Mouse (Mus musculus) C2C12 (cell line): ENCODE results near the gene Gm21987. TPM values are rescaled to one million over a fixed set of nuclear protein-coding genes. Genes with fewer than 3 reads are reported as not detected.
A peak's percentile ranks its signal among the peaks of the same experiment; 100 is the strongest.
"Not testable (repeated sequence)": the region's sequence is repeated elsewhere in the genome, so short reads cannot be mapped to it uniquely, and the experiment has no call there.

Experiments used
- H3K27me3 ChIP-seq: one replicate; pipeline ENCODE4 v1.6.1; 2011; ENCODE audit not compliant: control insufficient read depth, insufficient read depth, insufficient read length
- H3K36me3 ChIP-seq: one replicate; pipeline ENCODE4 v1.6.1; 2011; ENCODE audit not compliant: control insufficient read depth, insufficient read depth
- H3K4me3 ChIP-seq: one replicate; pipeline ENCODE4 v1.5.1; 2011; ENCODE audit warnings: mild to moderate bottlenecking, control low read depth; ENCODE audit not compliant: poor library complexity, insufficient read depth, severe bottlenecking
- H3K79me2 ChIP-seq: one replicate; pipeline ENCODE4 v1.6.1; 2011; ENCODE audit not compliant: control insufficient read depth, insufficient read depth
- H3K79me3 ChIP-seq: one replicate; pipeline ENCODE4 v1.6.1; 2011; ENCODE audit warnings: low read depth, control low read depth
- H3ac ChIP-seq: one replicate; pipeline ENCODE3; 2011; ENCODE audit warnings: low read depth; ENCODE audit not compliant: control insufficient read depth, insufficient read length
- CEBPB ChIP-seq: IDR thresholded peaks from one replicate; pipeline ENCODE4 v1.6.1; 2011; ENCODE audit warnings: low read depth, mild to moderate bottlenecking, control low read depth, moderate library complexity
- CTCF ChIP-seq: IDR thresholded peaks from one replicate; pipeline ENCODE4 v1.5.1; 2011; ENCODE audit not compliant: control insufficient read depth, insufficient read depth, insufficient read length
- FOSL1 ChIP-seq: IDR thresholded peaks from one replicate; pipeline ENCODE4 v1.8.0; 2011; ENCODE audit warnings: mild to moderate bottlenecking, low read length; ENCODE audit not compliant: poor library complexity, insufficient read depth, severe bottlenecking
- MAX ChIP-seq: IDR thresholded peaks from one replicate; pipeline ENCODE4 v1.6.1; 2011; ENCODE audit warnings: mild to moderate bottlenecking, control low read depth
- MYOD1 ChIP-seq: IDR thresholded peaks from one replicate; pipeline ENCODE4 v1.6.1; 2011; ENCODE audit warnings: low read depth; ENCODE audit not compliant: control insufficient read depth, insufficient read length
- MYOG ChIP-seq: IDR thresholded peaks from one replicate; pipeline ENCODE4 v1.6.1; 2011; ENCODE audit not compliant: control insufficient read depth, insufficient read length; ENCODE audit errors: extremely low read depth
- USF1 ChIP-seq: IDR thresholded peaks from one replicate; pipeline ENCODE4 v1.6.1; 2011; ENCODE audit warnings: low read depth, mild to moderate bottlenecking, control low read depth, moderate library complexity
- polyA plus RNA-seq: library from polyadenylated mRNA; unstranded; fragments of >200 nt; fragmentation: generic; extraction: Trizol; gene quantifications from one replicate; pipeline ENCODE4 v1.2.1, GENCODE M21; 2012; ENCODE audit warnings: missing spikeins

Gm21987 gene
- polyA plus RNA-seq, 1 experiment, result not detected

- Histone ChIP-seq H3K79me3 (no peaks in the 10 kb centered on the region), H3ac (no peak overlapping the region), H3K4me3 (no peak overlapping the region), H3K36me3 (no peaks in the 10 kb centered on the region), H3K27me3 (no peaks in the 10 kb centered on the region), H3K79me2 (no peaks in the 10 kb centered on the region)
- TF ChIP-seq MYOD1 (no peak), USF1 (no peak), FOSL1 (no peak), CTCF (no peak), MYOG (no peak), CEBPB (no peak), MAX (no peak)
Observed at GRCm38 (mm10) chr16:38329340-38329739, 17.5 kb upstream of the Gm21987 start.

- Histone ChIP-seq H3K4me3 (no peak overlapping the region), H3K36me3 (no peaks in the 10 kb centered on the region), H3K79me2 (no peaks in the 10 kb centered on the region), H3K27me3 (no peaks in the 10 kb centered on the region), H3K79me3 (no peaks in the 10 kb centered on the region), H3ac (no peak overlapping the region)
- no peak for TF ChIP-seq CTCF
- TF ChIP-seq MAX, result no peak
- no peak for TF ChIP-seq FOSL1
- TF ChIP-seq MYOG, result no peak
- no peak for TF ChIP-seq MYOD1
- TF ChIP-seq USF1, result no peak
- TF ChIP-seq CEBPB, result no peak
Observed at GRCm38 (mm10) chr16:38334431-38334830, 12.4 kb upstream of the Gm21987 start.

GRCm38 (mm10) chr16:38338077-38338476 lies 8.8 kb upstream of the Gm21987 start:
- not testable (repeated sequence) for H3K79me2 ChIP-seq, H3K36me3 ChIP-seq, H3K4me3 ChIP-seq, H3ac ChIP-seq, H3K27me3 ChIP-seq, H3K79me3 ChIP-seq

- Histone ChIP-seq H3K36me3 (no peaks in the 10 kb centered on the region), H3K79me2 (no peaks in the 10 kb centered on the region), H3K79me3 (no peaks in the 10 kb centered on the region), H3K27me3 (no peaks in the 10 kb centered on the region), H3K4me3 (no peak within 1 kb of the TSS), H3ac (no peak within 1 kb of the TSS)
- no peak for TF ChIP-seq MAX
- no peak for TF ChIP-seq FOSL1
- TF ChIP-seq USF1, result no peak
- TF ChIP-seq CEBPB, result no peak
- TF ChIP-seq MYOD1, result no peak
- TF ChIP-seq MYOG, result no peak
- TF ChIP-seq CTCF, result no peak
Observed at GRCm38 (mm10) chr16:38341396-38342324, 5.2 kb upstream of the Gm21987 start, which contains the start of gene Maats1. Maats1 (minus strand) TSS chr16:38342143.

GRCm38 (mm10) chr16:38344941-38345725 lies 1.7 kb upstream of the Gm21987 start:
- TF ChIP-seq USF1 (no peak), MYOG (no peak), FOSL1 (no peak), CEBPB (no peak), MYOD1 (no peak), CTCF (no peak), MAX (no peak)
- H3K4me3 ChIP-seq, result no peak overlapping the region

GRCm38 (mm10) chr16:38347588-38347987 lies 748 bp downstream of the Gm21987 start:
- TF ChIP-seq MYOD1, result no peak
- no peak for TF ChIP-seq CTCF
- no peak for TF ChIP-seq MAX
- no peak for TF ChIP-seq USF1
- TF ChIP-seq MYOG, result no peak
- TF ChIP-seq FOSL1, result no peak
- no peak for TF ChIP-seq CEBPB
- Histone ChIP-seq H3K27me3 (no peaks in the 10 kb centered on the region), H3K36me3 (peaks cover 44% of the 10 kb centered on the region), H3K4me3 (peak overlapping the region; percentile 83), H3ac (peak overlapping the region; percentile 45), H3K79me2 (peaks cover 37% of the 10 kb centered on the region), H3K79me3 (peaks cover 20% of the 10 kb centered on the region)

More at GRCm38 (mm10) chr16:38344941-38345725, 1.7 kb upstream of the Gm21987 start:
- Histone ChIP-seq H3K36me3 (peaks cover 22% of the 10 kb centered on the region), H3ac (no peak overlapping the region), H3K79me2 (peaks cover 33% of the 10 kb centered on the region), H3K79me3 (peaks cover 20% of the 10 kb centered on the region), H3K27me3 (no peaks in the 10 kb centered on the region)
